In the genomic region with DNA sequence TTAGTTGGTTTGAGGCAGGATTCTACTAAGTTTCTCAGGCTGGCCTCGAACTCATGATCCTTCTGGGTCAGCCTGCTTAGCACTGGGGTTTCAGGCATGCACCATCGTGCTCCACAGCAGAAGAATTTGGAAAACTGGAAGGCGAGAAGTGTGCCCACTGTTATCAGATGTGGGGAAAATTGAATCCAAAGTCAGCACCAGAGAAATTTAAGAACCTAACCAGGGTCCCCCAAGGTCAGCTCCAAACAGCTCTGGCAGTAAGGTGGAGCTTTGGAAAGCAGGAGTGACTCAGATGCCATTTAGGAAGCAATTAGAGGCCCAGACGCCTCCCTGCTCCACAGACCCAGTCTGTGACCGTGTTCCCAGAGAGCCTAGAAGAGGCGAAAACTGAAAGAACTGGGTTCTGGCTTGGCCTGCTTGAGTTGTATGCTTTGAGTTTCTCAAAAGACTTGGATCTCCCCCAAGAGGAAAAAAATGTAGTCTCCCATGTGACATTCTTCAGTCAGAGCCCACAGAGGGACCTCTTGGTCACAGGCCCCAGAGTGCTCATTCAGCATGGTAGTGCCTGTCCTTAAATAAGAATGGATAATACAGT, we compare ENCODE assay signal across 16 mouse cellular contexts. TPM values are rescaled to one million over a fixed set of nuclear protein-coding genes. Genes with fewer than 3 reads are reported as not detected.
DNase-seq lines count a peak whose midpoint lies in the region; ATAC-seq and TF ChIP-seq lines count a peak whose summit lies in the region.
"Had no signal": no experiment of that assay in that cellular context is flagged by ENCODE, and none has a peak within 500 bp of the region (broad histone marks: within the 10 kb centered on the region; RNA-seq: fewer than 3 reads in every experiment).

No protein-coding gene starts in this region.

- no peaks in the 10 kb centered on the region for H3K36me3 ChIP-seq in lung, embryonic 15.5 days
- no peaks in the 10 kb centered on the region for H3K36me3 ChIP-seq in stomach, postnatal 0 days (ENCODE audit: control insufficient read depth, insufficient read depth, low read length)
- no peaks in the 10 kb centered on the region for H3K36me3 ChIP-seq in midbrain, embryonic 13.5 days
- H3K36me3 ChIP-seq: G1E; hindbrain, embryonic 10.5 days had no signal

- no peaks in the 10 kb centered on the region for H3K27me3 ChIP-seq in lung, embryonic 15.5 days
- H3K27me3 ChIP-seq in stomach, postnatal 0 days (ENCODE audit: control insufficient read depth, insufficient read depth, low read length), result no peaks in the 10 kb centered on the region
- H3K27me3 ChIP-seq in cerebellum, adult 2 months (ENCODE audit: control insufficient read depth, insufficient read depth, low read length), result no peaks in the 10 kb centered on the region
- H3K27me3 ChIP-seq in midbrain, embryonic 13.5 days, result no peaks in the 10 kb centered on the region
- H3K27me3 ChIP-seq: megakaryocyte, embryonic 14.5 days had no signal

- H3K9ac ChIP-seq in lung, embryonic 15.5 days, result no peak overlapping the region
- no peak overlapping the region for H3K9ac ChIP-seq in stomach, postnatal 0 days (ENCODE audit: low read length)
- no peak overlapping the region for H3K9ac ChIP-seq in midbrain, embryonic 13.5 days (replicated peaks)

- H3K27ac ChIP-seq in lung, embryonic 15.5 days, result peak overlapping the region; percentile 55; the same call in 1 of the 2 replicates
- peak overlapping the region; percentile 40; the same call in 1 of the 2 replicates for H3K27ac ChIP-seq in stomach, postnatal 0 days (replicated peaks)
- no peak overlapping the region for H3K27ac ChIP-seq in cerebellum, adult 2 months (ENCODE audit: insufficient read depth, low read length)
- H3K27ac ChIP-seq in midbrain, embryonic 13.5 days, result no peak overlapping the region
- H3K27ac ChIP-seq: hindbrain, embryonic 10.5 days had no signal

- peak; percentile 41; the same call in 1 of the 2 replicates for ATAC-seq in lung, embryonic 15.5 days (ENCODE audit: borderline replicate concordance, extremely low read depth, low FRiP score, low TSS enrichment)
- no peak for ATAC-seq in stomach, postnatal 0 days (ENCODE audit: low FRiP score, low TSS enrichment)
- no peak for ATAC-seq in midbrain, embryonic 13.5 days
- ATAC-seq: forebrain, embryonic 16.5 days had no signal

- DNase-seq in adrenal gland, postnatal 14 days, result peak; percentile 32
- no peak for DNase-seq in adrenal gland, postnatal 4 days (ENCODE audit: low spot score in 2 of 2)
- DNase-seq in lung, adult 18-20 months, result peak; percentile 32 to 62
- DNase-seq in lung, adult 2 months, result no peak
- DNase-seq in stomach, postnatal 0 days (ENCODE audit: low spot score), result no peak
- no peak for DNase-seq in cerebellum, adult 2 months
- DNase-seq: B cell, adult 2 months; cerebellum, adult 9-10 months; liver; thymus, postnatal 14 days had no signal

- peaks cover 4% of the 10 kb centered on the region for H3K4me1 ChIP-seq in lung, adult 2 months (ENCODE audit: control insufficient read depth, insufficient read depth, low read length)
- peaks cover 17% of the 10 kb centered on the region for H3K4me1 ChIP-seq in lung, embryonic 15.5 days
- no peaks in the 10 kb centered on the region for H3K4me1 ChIP-seq in stomach, postnatal 0 days (replicated peaks; ENCODE audit: control insufficient read depth, insufficient read depth)
- H3K4me1 ChIP-seq in cerebellum, adult 2 months (ENCODE audit: control insufficient read depth, insufficient read depth, low read length), result peaks cover 6% of the 10 kb centered on the region
- no peaks in the 10 kb centered on the region for H3K4me1 ChIP-seq in midbrain, embryonic 13.5 days (replicated peaks)

- no peak for TF ChIP-seq POLR2A in lung, adult 2 months (IDR thresholded peaks at IDR 0.05; ENCODE audit: borderline replicate concordance, extremely low read depth, low read depth, low read length)
- TF ChIP-seq POLR2A in cerebellum, adult 2 months (IDR thresholded peaks at IDR 0.05; ENCODE audit: borderline replicate concordance, insufficient read depth, low read length), result no peak

- no peak overlapping the region for H3K4me3 ChIP-seq in lung, adult 2 months (replicated peaks; ENCODE audit: extremely low read depth, low read depth, low read length)
- no peak overlapping the region for H3K4me3 ChIP-seq in lung, embryonic 15.5 days
- H3K4me3 ChIP-seq in stomach, postnatal 0 days (ENCODE audit: low read depth, low read length), result no peak overlapping the region
- H3K4me3 ChIP-seq in cerebellum, adult 2 months (replicated peaks; ENCODE audit: insufficient read depth, low read depth, low read length), result no peak overlapping the region
- no peak overlapping the region for H3K4me3 ChIP-seq in midbrain, embryonic 13.5 days (replicated peaks)
- H3K4me3 ChIP-seq: hindbrain, embryonic 10.5 days; megakaryocyte, embryonic 14.5 days had no signal

- no peak for TF ChIP-seq EP300 in stomach, postnatal 0 days (optimal IDR thresholded peaks at IDR 0.05)

- H3K9me3 ChIP-seq in lung, embryonic 15.5 days, result no peaks in the 10 kb centered on the region
- H3K9me3 ChIP-seq in stomach, postnatal 0 days (ENCODE audit: control insufficient read depth, low read length), result no peaks in the 10 kb centered on the region
- H3K9me3 ChIP-seq in midbrain, embryonic 13.5 days, result no peaks in the 10 kb centered on the region
- H3K9me3 ChIP-seq: G1E; hindbrain, embryonic 10.5 days; megakaryocyte, embryonic 14.5 days had no signal

- TF ChIP-seq CTCF in lung, adult 2 months (IDR thresholded peaks at IDR 0.05; ENCODE audit: insufficient read depth, low read length), result no peak
- no peak for TF ChIP-seq CTCF in stomach, postnatal 0 days (IDR thresholded peaks at IDR 0.05; ENCODE audit: low read depth)
- no peak for TF ChIP-seq CTCF in cerebellum, adult 2 months (IDR thresholded peaks at IDR 0.05; ENCODE audit: borderline replicate concordance, insufficient read depth, low read depth, low read length)

- WGBS in lung, adult 2 months, result 63% methylated on average over 6 of the region's 6 CpGs
- 62% methylated on average over 6 of the region's 6 CpGs for WGBS in lung, embryonic 15.5 days
- 66% methylated on average over 6 of the region's 6 CpGs for WGBS in stomach, postnatal 0 days
- 84% methylated on average over 6 of the region's 6 CpGs for WGBS in cerebellum, adult 2 months
- 86% methylated on average over 6 of the region's 6 CpGs for WGBS in midbrain, embryonic 13.5 days

- no peak overlapping the region for H3K4me2 ChIP-seq in lung, embryonic 15.5 days
- no peak overlapping the region for H3K4me2 ChIP-seq in stomach, postnatal 0 days (replicated peaks; ENCODE audit: low read depth)
- no peak overlapping the region for H3K4me2 ChIP-seq in midbrain, embryonic 13.5 days (replicated peaks)

RNA-seq across cellular contexts. Expression of a gene that starts 59.8 kb away (rescaled TPM):
- 25.9 and 30.6 TPM in 2 replicates for total RNA-seq in adrenal gland, postnatal 14 days (2021)
- total RNA-seq in adrenal gland, postnatal 4 days (2021), result 10 to 100 TPM; 36.2 to 38.5 TPM
- polyA plus RNA-seq in lung, adult 2 months (2012; rRNA removed), result 9.5 and 14.1 TPM in 2 replicates
- polyA plus RNA-seq in lung, embryonic 15.5 days (2015; fragmentation: Nextera tagmentation; extraction: Ambion mirVana), result 94.1 and 97.4 TPM in 2 replicates
- polyA plus RNA-seq in stomach, postnatal 0 days (2015; fragmentation: Nextera tagmentation; extraction: Ambion mirVana), result 39.4 and 39.5 TPM in 2 replicates
- 38.7 and 40.0 TPM in 2 replicates for polyA plus RNA-seq in cerebellum, adult 2 months (2012; rRNA removed)
- polyA plus RNA-seq in midbrain, embryonic 13.5 days (2015; fragmentation: Nextera tagmentation; extraction: Ambion mirVana), result 91.2 and 96.7 TPM in 2 replicates

Comparison
In these comparisons a context has a peak if more than half of its experiments do, and no peak if none do; other contexts are left out.
1. DNase-seq: peak in adrenal gland, postnatal 14 days (single experiment) and lung, adult 18-20 months (2 of 2); none in adrenal gland, postnatal 4 days (0 of 2), lung, adult 2 months (single experiment), stomach, postnatal 0 days (single experiment) and cerebellum, adult 2 months (0 of 2).
2. H3K27ac ChIP-seq: peak in lung, embryonic 15.5 days (single experiment) and stomach, postnatal 0 days (single experiment); none in cerebellum, adult 2 months (single experiment) and midbrain, embryonic 13.5 days (single experiment).